Mouse (Mus musculus) stomach, postnatal 0 days (tissue): ENCODE results near the gene Fam76a. TPM values are rescaled to one million over a fixed set of nuclear protein-coding genes. Genes with fewer than 3 reads are reported as not detected.
A peak's percentile ranks its signal among the peaks of the same experiment; 100 is the strongest.

ENCODE experiments used
- ATAC-seq: fragments of 200-750 bp; cut with Nextera tagmentation; 2 replicates; pipeline ENCODE4 v1.8.0; 2017; ENCODE audit not compliant: low FRiP score, low TSS enrichment
- DNase-seq: peaks from one replicate; pipeline ENCODE4 v3.0.0-alpha.2; 2016; ENCODE audit warnings: low spot score
- H3K27ac ChIP-seq: fragments of 300-500 bp; sonication (generic); replicated peaks from 2 replicates; pipeline ENCODE4 v1.5.1; 2014; ENCODE audit warnings: mild to moderate bottlenecking, control low read depth
- H3K27me3 ChIP-seq: fragments of 300-500 bp; sonication (generic); 2 replicates; pipeline ENCODE4 v1.6.1; 2014; ENCODE audit warnings: low read length; ENCODE audit not compliant: control insufficient read depth, insufficient read depth
- H3K36me3 ChIP-seq: fragments of 300-500 bp; sonication (generic); 2 replicates; pipeline ENCODE4 v1.6.1; 2014; ENCODE audit warnings: low read length, mixed read lengths; ENCODE audit not compliant: control insufficient read depth, insufficient read depth
- H3K4me1 ChIP-seq: fragments of 300-500 bp; sonication (generic); replicated peaks from 2 replicates; pipeline ENCODE4 v1.6.1; 2014; ENCODE audit warnings: antibody characterized with exemption; ENCODE audit not compliant: control insufficient read depth, insufficient read depth
- H3K4me2 ChIP-seq: fragments of 300-500 bp; sonication (generic); replicated peaks from 2 replicates; pipeline ENCODE4 v1.6.1; 2014; ENCODE audit warnings: low read depth, mild to moderate bottlenecking, control low read depth, moderate library complexity
- H3K4me3 ChIP-seq: fragments of 300-500 bp; sonication (generic); 2 replicates; pipeline ENCODE4 v1.5.1; 2014; ENCODE audit warnings: low read depth, low read length, control low read depth
- H3K9ac ChIP-seq: fragments of 300-500 bp; sonication (generic); 2 replicates; pipeline ENCODE4 v1.6.1; 2014; ENCODE audit warnings: mild to moderate bottlenecking, low read length, control low read depth, mixed read lengths
- H3K9me3 ChIP-seq: fragments of 300-500 bp; sonication (generic); 2 replicates; pipeline ENCODE4 v1.6.1; 2016; ENCODE audit warnings: low read length; ENCODE audit not compliant: control insufficient read depth
- CTCF ChIP-seq: IDR thresholded peaks from 2 replicates; pipeline ENCODE4 v1.5.1; 2016; ENCODE audit warnings: antibody characterized with exemption, low read depth, mild to moderate bottlenecking, moderate library complexity
- EP300 ChIP-seq: optimal IDR thresholded peaks from 2 replicates; pipeline ENCODE3; 2016; ENCODE audit warnings: antibody characterized with exemption
- WGBS: fragments of 180-500 bp; shearing (Covaris S2); extraction: QIAGEN DNeasy Blood & Tissue Kit; methylation state at CpG from one replicate; pipeline ENCODE4 v1.1.7; 2014; 5-methylcytosine and 5-hydroxymethylcytosine counted together
- polyA plus RNA-seq: library from polyadenylated mRNA; unstranded; fragments of >200 nt; fragmentation: Nextera tagmentation; extraction: Ambion mirVana; gene quantifications from 2 replicates; pipeline ENCODE4 v1.2.1, GENCODE M21; 2015

Gene Fam76a
- polyA plus RNA-seq, 1 experiment from 2014 or later, result 34.3 TPM

- Histone ChIP-seq H3K36me3 (no peaks in the 10 kb centered on the region), H3K9me3 (no peaks in the 10 kb centered on the region), H3K27me3 (no peaks in the 10 kb centered on the region), H3K9ac (0 out of 2 replicates have a peak overlapping the region, but pooled peaks have one; percentile 23), H3K27ac (peak overlapping the region; percentile 71; the same call in 1 of the 2 replicates), H3K4me2 (no peak overlapping the region; the same call in 1 of the 2 replicates), H3K4me3 (no peak overlapping the region), H3K4me1 (no peaks in the 10 kb centered on the region)
- DNase-seq (no peak), ATAC-seq (peak; percentile 59)
- TF ChIP-seq CTCF (peak; percentile 19; the same call in 1 of the 2 replicates), EP300 (no peak)
- 11% methylated on average over 10 of the region's 10 CpGs for WGBS
Observed at GRCm38 (mm10) chr4:132958741-132959678, 36.7 kb upstream of the Fam76a start.

- WGBS, result 32% methylated on average over 2 of the region's 2 CpGs
- no peaks in the 10 kb centered on the region for H3K36me3 ChIP-seq
- no peaks in the 10 kb centered on the region for H3K9me3 ChIP-seq
- DNase-seq (no peak), ATAC-seq (no peak)
- no peak for TF ChIP-seq EP300
- no peak for TF ChIP-seq CTCF
- H3K27me3 ChIP-seq, result no peaks in the 10 kb centered on the region
- no peaks in the 10 kb centered on the region for H3K4me1 ChIP-seq
- H3K4me2 ChIP-seq, result no peak overlapping the region
- H3K4me3 ChIP-seq, result no peak overlapping the region
- H3K27ac ChIP-seq, result no peak overlapping the region
- H3K9ac ChIP-seq, result no peak overlapping the region
Observed at GRCm38 (mm10) chr4:132955395-132955791, 33.0 kb upstream of the Fam76a start.

- no peaks in the 10 kb centered on the region for H3K4me1 ChIP-seq
- TF ChIP-seq EP300 (no peak), CTCF (no peak)
- DNase-seq (no peak), ATAC-seq (no peak)
- 72% methylated on average over 7 of the region's 7 CpGs for WGBS
- no peaks in the 10 kb centered on the region for H3K27me3 ChIP-seq
- no peak overlapping the region for H3K27ac ChIP-seq
- no peaks in the 10 kb centered on the region for H3K9me3 ChIP-seq
- no peak overlapping the region for H3K9ac ChIP-seq
- no peaks in the 10 kb centered on the region for H3K36me3 ChIP-seq
- no peak overlapping the region for H3K4me3 ChIP-seq
- no peak overlapping the region for H3K4me2 ChIP-seq
Observed at GRCm38 (mm10) chr4:132954530-132955394, 32.4 kb upstream of the Fam76a start.

GRCm38 (mm10) chr4:132950999-132951398 lies 28.6 kb upstream of the Fam76a start:
- H3K9ac ChIP-seq, result no peak overlapping the region
- DNase-seq (no peak), ATAC-seq (no peak)
- H3K4me2 ChIP-seq, result no peak overlapping the region
- H3K27ac ChIP-seq, result no peak overlapping the region
- H3K36me3 ChIP-seq, result no peaks in the 10 kb centered on the region
- 0 out of 2 replicates have a peak, but pooled peaks cover 2% of the 10 kb centered on the region for H3K4me1 ChIP-seq
- no peak overlapping the region for H3K4me3 ChIP-seq
- 57% methylated on average over 2 of the region's 2 CpGs for WGBS
- TF ChIP-seq CTCF (no peak), EP300 (no peak)
- H3K9me3 ChIP-seq, result no peaks in the 10 kb centered on the region
- no peaks in the 10 kb centered on the region for H3K27me3 ChIP-seq

GRCm38 (mm10) chr4:132949882-132950532 lies 27.6 kb upstream of the Fam76a start:
- 0 out of 2 replicates have a peak, but pooled peaks cover 4% of the 10 kb centered on the region for H3K4me1 ChIP-seq
- TF ChIP-seq CTCF, result no peak
- TF ChIP-seq EP300, result no peak
- DNase-seq, result peak; percentile 64
- no peaks in the 10 kb centered on the region for H3K9me3 ChIP-seq
- H3K9ac ChIP-seq, result no peak overlapping the region
- no peak overlapping the region for H3K27ac ChIP-seq
- H3K4me2 ChIP-seq, result peak overlapping the region; percentile 34
- no peaks in the 10 kb centered on the region for H3K36me3 ChIP-seq
- no peaks in the 10 kb centered on the region for H3K27me3 ChIP-seq
- no peak for ATAC-seq
- WGBS, result 31% methylated on average over 24 of the region's 24 CpGs
- H3K4me3 ChIP-seq, result no peak overlapping the region
